Mouse (Mus musculus) embryonic facial prominence, embryonic 12.5 days (tissue): ENCODE data around the gene Vmn2r3. TPM values are rescaled to one million over a fixed set of nuclear protein-coding genes. Genes with fewer than 3 reads are reported as not detected.

Experiments
- polyA plus RNA-seq: library from polyadenylated mRNA; unstranded; fragments of >200 nt; fragmentation: Nextera tagmentation; extraction: Ambion mirVana; gene quantifications from 2 replicates; pipeline ENCODE4 v1.2.1, GENCODE M21; 2016

Gene Vmn2r3
- polyA plus RNA-seq, 1 experiment from 2014 or later, result not detected

Other genes starting within 250 kb of the Vmn2r3 start
- 0.05 and 0.08 TPM in 2 replicates for gene Vmn2r1, start 208.2 kb downstream of the Vmn2r3 start, polyA plus RNA-seq
- 0.05 TPM in 1 of 2 replicates, not detected in the other for gene Vmn2r2, start 147.8 kb downstream of the Vmn2r3 start, polyA plus RNA-seq
- gene Vmn2r4, start 125.7 kb upstream of the Vmn2r3 start, polyA plus RNA-seq, result 0.08 TPM in 1 of 2 replicates, not detected in the other
- 0.09 TPM in 1 of 2 replicates, not detected in the other for gene Vmn2r5, start 220.1 kb upstream of the Vmn2r3 start, polyA plus RNA-seq